Mouse (Mus musculus): Measurements from ENCODE around the gene Tssk6. TPM values are rescaled to one million over a fixed set of nuclear protein-coding genes. Genes with fewer than 3 reads are reported as not detected.

Tssk6 gene
- polyA plus RNA-seq, 1 experiment from 2014 or later: 2.8 TPM

- H3K27ac ChIP-seq: no peak overlapping the region
- H3K4me2 ChIP-seq (replicated peaks): peak overlapping the region; percentile 48
- H3K27me3 ChIP-seq (replicated peaks): peaks cover 72% of the 10 kb centered on the region
- peaks cover 4% of the 10 kb centered on the region; the same call in 1 of the 2 replicates for H3K36me3 ChIP-seq
- H3K9ac ChIP-seq: no peak overlapping the region; the same call in 1 of the 2 replicates
- WGBS: 3% methylated on average over 32 of the region's 32 CpGs
- H3K4me3 ChIP-seq (replicated peaks): peak overlapping the region; percentile 17
- peaks cover 34% of the 10 kb centered on the region for H3K4me1 ChIP-seq (replicated peaks)
- H3K9me3 ChIP-seq: no peaks in the 10 kb centered on the region
- 0 out of 2 replicates have a peak, but pooled peaks have one; percentile 11 for ATAC-seq
These were observed 13.1 kb upstream of the Tssk6 start for GRCm38 (mm10) chr8:69888902-69889301.

GRCm38 (mm10) chr8:69890813-69891241, 11.2 kb upstream of the Tssk6 start:
- Histone ChIP-seq H3K27me3 (replicated peaks) (peaks cover 53% of the 10 kb centered on the region), H3K9ac (no peak overlapping the region), H3K9me3 (no peaks in the 10 kb centered on the region), H3K4me2 (replicated peaks) (no peak overlapping the region), H3K27ac (no peak overlapping the region), H3K36me3 (peaks cover 11% of the 10 kb centered on the region; the same call in 1 of the 2 replicates), H3K4me1 (replicated peaks) (peaks cover 37% of the 10 kb centered on the region), H3K4me3 (replicated peaks) (no peak overlapping the region)
- 50% methylated on average over 19 of the region's 19 CpGs for WGBS
- no peak for ATAC-seq

GRCm38 (mm10) chr8:69893863-69894262, 8.1 kb upstream of the Tssk6 start:
- H3K36me3 ChIP-seq: peaks cover 11% of the 10 kb centered on the region; the same call in 1 of the 2 replicates
- no peak overlapping the region for H3K4me3 ChIP-seq (replicated peaks)
- no peak overlapping the region for H3K4me2 ChIP-seq (replicated peaks)
- ATAC-seq: peak; percentile 34
- H3K27me3 ChIP-seq (replicated peaks): peaks cover 22% of the 10 kb centered on the region
- H3K27ac ChIP-seq: no peak overlapping the region
- no peaks in the 10 kb centered on the region for H3K9me3 ChIP-seq
- 43% methylated on average over 17 of the region's 17 CpGs for WGBS
- H3K9ac ChIP-seq: no peak overlapping the region
- H3K4me1 ChIP-seq (replicated peaks): peaks cover 15% of the 10 kb centered on the region

DNA sequence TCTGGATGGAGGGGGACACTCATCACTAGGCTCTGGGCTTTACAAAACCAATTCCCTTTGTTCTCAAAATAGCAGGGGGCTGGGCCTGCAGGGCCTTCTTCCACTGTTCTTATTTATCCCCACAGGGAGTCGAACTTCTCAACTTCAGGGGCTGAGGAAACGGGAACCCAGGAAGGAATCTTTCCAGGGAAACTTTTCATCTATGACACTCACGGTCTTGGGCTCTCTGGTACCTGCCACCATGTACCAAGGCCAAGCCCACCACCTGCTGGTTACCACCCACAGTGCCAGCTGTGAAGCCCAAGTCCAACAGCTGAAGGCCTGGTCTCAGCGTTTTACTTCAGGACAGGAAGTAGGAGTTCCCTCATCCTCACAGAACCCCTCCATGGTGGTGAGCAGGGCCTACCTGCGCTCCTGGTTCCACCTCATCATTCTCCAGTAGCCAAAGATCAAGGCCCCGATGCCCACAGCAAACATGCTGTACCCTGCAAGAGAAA, 7.1 kb upstream of the Tssk6 start:
- no peak overlapping the region for H3K4me3 ChIP-seq (replicated peaks)
- H3K4me2 ChIP-seq (replicated peaks): no peak overlapping the region
- H3K9ac ChIP-seq: no peak overlapping the region
- peaks cover 15% of the 10 kb centered on the region; the same call in 1 of the 2 replicates for H3K36me3 ChIP-seq
- no peaks in the 10 kb centered on the region for H3K9me3 ChIP-seq
- no peak for ATAC-seq
- 66% methylated on average over 6 of the region's 6 CpGs for WGBS
- no peak overlapping the region for H3K27ac ChIP-seq
- H3K27me3 ChIP-seq (replicated peaks): peaks cover 12% of the 10 kb centered on the region
- H3K4me1 ChIP-seq (replicated peaks): peaks cover 13% of the 10 kb centered on the region

- Histone ChIP-seq H3K9me3 (no peaks in the 10 kb centered on the region), H3K4me2 (replicated peaks) (no peak overlapping the region), H3K27me3 (replicated peaks) (peaks cover 3% of the 10 kb centered on the region), H3K4me1 (replicated peaks) (peaks cover 23% of the 10 kb centered on the region), H3K9ac (0 out of 2 replicates have a peak overlapping the region, but pooled peaks have one; percentile 2), H3K4me3 (replicated peaks) (no peak overlapping the region), H3K27ac (no peak overlapping the region), H3K36me3 (peaks cover 15% of the 10 kb centered on the region; the same call in 1 of the 2 replicates)
- ATAC-seq: no peak
- 69% methylated on average over 4 of the region's 4 CpGs for WGBS
These were observed 6.1 kb upstream of the Tssk6 start for GRCm38 (mm10) chr8:69895772-69896451.

DNA sequence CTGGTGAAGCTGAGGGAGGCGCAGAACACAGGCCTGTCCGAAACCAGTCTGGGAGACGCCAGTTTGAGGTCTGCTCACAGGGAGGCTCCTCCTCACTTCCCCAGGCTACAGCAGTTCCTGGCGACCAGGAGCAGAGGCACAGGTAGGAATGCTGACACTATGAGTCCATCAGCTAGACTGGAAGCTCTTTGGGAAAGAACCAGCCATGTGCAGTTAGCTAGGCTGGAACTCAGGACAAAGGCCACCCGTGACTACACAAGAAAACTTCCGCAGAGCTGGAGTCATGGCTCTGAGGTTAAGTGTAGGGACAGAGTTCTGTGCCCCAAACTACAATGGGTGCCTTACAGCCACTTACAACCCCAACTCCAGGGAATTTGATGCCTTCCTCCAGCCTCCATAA, 4.1 kb upstream of the Tssk6 start:
- ATAC-seq: no peak
- 81% methylated on average over 6 of the region's 6 CpGs for WGBS

DNA sequence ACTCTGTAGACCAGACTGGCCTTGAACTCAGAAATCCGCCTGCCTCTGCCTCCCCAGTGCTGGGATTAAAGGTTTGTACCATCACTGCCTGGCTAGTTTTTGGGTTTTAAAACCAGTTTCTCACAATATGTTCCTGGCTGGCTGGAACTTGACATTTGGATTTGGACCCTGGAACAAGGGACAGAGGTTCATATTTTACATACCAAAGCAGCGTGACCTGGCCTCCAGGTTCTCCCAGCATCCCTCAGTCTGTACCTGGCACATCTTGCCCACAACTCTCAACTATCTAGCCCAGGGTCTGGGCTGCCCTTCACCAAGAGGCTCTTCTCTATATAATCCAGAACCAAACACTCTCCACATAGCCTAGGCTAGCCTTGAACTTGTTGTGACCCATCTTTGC, 2.1 kb upstream of the Tssk6 start:
- Histone ChIP-seq H3K27me3 (replicated peaks) (no peaks in the 10 kb centered on the region), H3K36me3 (0 out of 2 replicates have a peak, but pooled peaks cover 4% of the 10 kb centered on the region), H3K4me3 (replicated peaks) (no peak overlapping the region), H3K9me3 (no peaks in the 10 kb centered on the region), H3K4me1 (replicated peaks) (peaks cover 27% of the 10 kb centered on the region), H3K27ac (no peak overlapping the region), H3K4me2 (replicated peaks) (peak overlapping the region; percentile 96; the same call in 1 of the 2 replicates), H3K9ac (no peak overlapping the region)
- no peak for ATAC-seq
- WGBS: 92% methylated on average over 2 of the region's 2 CpGs

More for the DNA sequence above, 4.1 kb upstream of the Tssk6 start:
- no peak overlapping the region for H3K4me2 ChIP-seq (replicated peaks)
- H3K4me1 ChIP-seq (replicated peaks): peaks cover 23% of the 10 kb centered on the region
- H3K4me3 ChIP-seq (replicated peaks): no peak overlapping the region
- H3K9me3 ChIP-seq: no peaks in the 10 kb centered on the region
- no peaks in the 10 kb centered on the region for H3K27me3 ChIP-seq (replicated peaks)
- peak overlapping the region; percentile 9; the same call in 1 of the 2 replicates for H3K9ac ChIP-seq
- peaks cover 14% of the 10 kb centered on the region; the same call in 1 of the 2 replicates for H3K36me3 ChIP-seq
- H3K27ac ChIP-seq: no peak overlapping the region

GRCm38 (mm10) chr8:69900895-69901451, 1.0 kb upstream of the Tssk6 start:
- no peak for ATAC-seq
- H3K9me3 ChIP-seq: no peaks in the 10 kb centered on the region
- H3K36me3 ChIP-seq: 0 out of 2 replicates have a peak, but pooled peaks cover 4% of the 10 kb centered on the region
- 13% methylated on average over 12 of the region's 12 CpGs for WGBS
- H3K4me2 ChIP-seq (replicated peaks): peak overlapping the region; percentile 96
- H3K4me3 ChIP-seq (replicated peaks): peak overlapping the region; percentile 64
- peak overlapping the region; percentile 92 for H3K27ac ChIP-seq
- peak overlapping the region; percentile 82 for H3K9ac ChIP-seq
- no peaks in the 10 kb centered on the region for H3K27me3 ChIP-seq (replicated peaks)
- peaks cover 20% of the 10 kb centered on the region for H3K4me1 ChIP-seq (replicated peaks)

DNA sequence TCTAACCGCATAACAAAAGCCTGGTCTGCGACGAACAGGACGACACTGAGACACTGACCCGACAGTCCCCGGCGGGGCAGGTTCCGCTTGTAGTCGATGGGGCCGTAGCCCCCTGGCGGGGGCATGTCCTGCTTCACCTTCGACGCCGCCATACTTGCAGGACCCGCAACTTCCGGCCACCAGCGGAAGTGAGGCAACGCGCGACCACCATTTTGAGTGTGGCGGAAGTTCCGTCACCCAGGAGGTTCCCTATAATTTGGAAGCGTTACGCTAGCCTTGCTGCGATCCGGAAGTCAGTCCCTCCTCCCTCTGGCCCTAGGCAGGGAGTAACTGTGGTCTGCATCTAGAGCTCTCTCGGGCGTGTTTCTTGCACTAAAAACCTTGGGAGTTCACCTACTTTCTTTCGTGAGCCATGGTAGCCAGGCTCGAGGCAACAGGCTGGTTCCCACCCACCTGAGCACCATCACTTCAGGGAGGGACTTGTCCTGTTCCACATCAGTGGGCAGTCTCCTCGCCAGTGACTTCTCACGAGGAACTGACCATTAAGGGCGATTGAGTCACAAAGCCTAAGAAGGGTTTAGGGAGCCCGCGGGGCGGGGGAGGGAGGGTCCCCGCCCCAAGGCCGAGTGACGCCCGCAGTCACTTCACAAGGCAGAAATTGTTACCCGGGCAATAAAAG, 361 bp upstream of the Tssk6 start:
- peak; percentile 76 for ATAC-seq
- H3K4me3 ChIP-seq (replicated peaks): peak overlapping the region; percentile 64
- no peaks in the 10 kb centered on the region for H3K27me3 ChIP-seq (replicated peaks)
- WGBS: 2% methylated on average over 41 of the region's 41 CpGs
- peak overlapping the region; percentile 92 for H3K27ac ChIP-seq
- H3K36me3 ChIP-seq: 0 out of 2 replicates have a peak, but pooled peaks cover 4% of the 10 kb centered on the region
- H3K9me3 ChIP-seq: no peaks in the 10 kb centered on the region
- H3K4me1 ChIP-seq (replicated peaks): peaks cover 20% of the 10 kb centered on the region
- H3K4me2 ChIP-seq (replicated peaks): peak overlapping the region; percentile 96
- H3K9ac ChIP-seq: peak overlapping the region; percentile 82

GRCm38 (mm10) chr8:69903063-69903542, 1.1 kb downstream of the Tssk6 start:
- peak; percentile 91 for ATAC-seq
- WGBS: under 1% methylated on average over 45 of the region's 45 CpGs

DNA sequence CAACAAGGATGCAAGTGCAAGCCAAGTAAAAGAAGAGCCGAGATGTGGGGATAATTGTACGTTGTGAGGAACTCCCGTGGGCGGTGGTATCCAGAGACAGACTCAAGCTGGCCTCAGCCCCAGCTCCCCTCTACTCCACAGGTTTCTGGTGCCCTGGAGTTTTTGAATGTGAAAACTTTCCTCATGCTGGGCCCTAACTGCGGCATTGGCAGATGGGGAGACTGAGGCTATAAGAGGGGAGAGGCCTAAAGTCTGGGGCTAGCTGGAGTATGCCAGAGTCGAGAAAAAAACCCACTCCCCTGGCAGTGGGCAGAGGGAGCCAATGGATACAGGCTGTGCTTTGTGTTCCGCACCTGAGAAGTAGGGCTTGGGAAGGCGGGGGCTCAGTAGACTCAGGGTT, 2.1 kb downstream of the Tssk6 start:
- Histone ChIP-seq H3K4me1 (replicated peaks) (peaks cover 20% of the 10 kb centered on the region), H3K9ac (no peak overlapping the region), H3K27me3 (replicated peaks) (no peaks in the 10 kb centered on the region), H3K36me3 (peaks cover 9% of the 10 kb centered on the region; the same call in 1 of the 2 replicates), H3K4me2 (replicated peaks) (peak overlapping the region; percentile 96; the same call in 1 of the 2 replicates), H3K4me3 (replicated peaks) (no peak overlapping the region), H3K27ac (no peak overlapping the region), H3K9me3 (no peaks in the 10 kb centered on the region)
- no peak for ATAC-seq
- 75% methylated on average over 8 of the region's 8 CpGs for WGBS

More at GRCm38 (mm10) chr8:69903063-69903542, 1.1 kb downstream of the Tssk6 start:
- peak overlapping the region; percentile 58 for H3K9ac ChIP-seq
- no peaks in the 10 kb centered on the region for H3K9me3 ChIP-seq
- 0 out of 2 replicates have a peak, but pooled peaks cover 4% of the 10 kb centered on the region for H3K36me3 ChIP-seq
- peaks cover 20% of the 10 kb centered on the region for H3K4me1 ChIP-seq (replicated peaks)
- peak overlapping the region; percentile 96 for H3K4me2 ChIP-seq (replicated peaks)
- no peaks in the 10 kb centered on the region for H3K27me3 ChIP-seq (replicated peaks)
- peak overlapping the region; percentile 92 for H3K27ac ChIP-seq
- H3K4me3 ChIP-seq (replicated peaks): peak overlapping the region; percentile 64

DNA sequence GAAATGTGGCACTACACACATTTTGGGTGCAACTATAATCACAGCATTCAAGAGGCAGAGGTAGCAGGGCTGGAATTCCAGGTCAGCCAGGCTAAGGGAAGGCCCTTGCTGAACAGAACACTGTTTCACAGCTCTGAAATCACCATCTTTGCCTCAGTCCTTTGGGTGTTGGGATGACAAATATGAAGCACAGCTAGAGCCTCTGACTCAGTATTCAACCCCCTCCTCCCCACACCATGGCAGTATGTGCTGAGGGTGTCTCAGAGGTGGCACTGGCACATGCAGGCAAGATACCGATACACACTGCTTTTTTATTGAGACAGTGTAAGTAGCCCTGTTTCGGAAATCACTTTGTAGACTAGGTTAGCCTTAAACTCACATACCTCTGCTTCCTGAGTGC, 4.3 kb downstream of the Tssk6 start:
- ATAC-seq: no peak
- 78% methylated on average over 2 of the region's 2 CpGs for WGBS
- H3K36me3 ChIP-seq: peaks cover 25% of the 10 kb centered on the region
- no peaks in the 10 kb centered on the region for H3K27me3 ChIP-seq (replicated peaks)
- H3K27ac ChIP-seq: no peak overlapping the region
- no peak overlapping the region for H3K4me2 ChIP-seq (replicated peaks)
- no peak overlapping the region for H3K9ac ChIP-seq
- H3K4me1 ChIP-seq (replicated peaks): 0 out of 2 replicates have a peak, but pooled peaks cover 4% of the 10 kb centered on the region
- H3K9me3 ChIP-seq: no peaks in the 10 kb centered on the region
- no peak overlapping the region for H3K4me3 ChIP-seq (replicated peaks)

All from intestine, embryonic 15.5 days (tissue).